Mouse (Mus musculus): Measurements from ENCODE around the gene Whrn.

DNA sequence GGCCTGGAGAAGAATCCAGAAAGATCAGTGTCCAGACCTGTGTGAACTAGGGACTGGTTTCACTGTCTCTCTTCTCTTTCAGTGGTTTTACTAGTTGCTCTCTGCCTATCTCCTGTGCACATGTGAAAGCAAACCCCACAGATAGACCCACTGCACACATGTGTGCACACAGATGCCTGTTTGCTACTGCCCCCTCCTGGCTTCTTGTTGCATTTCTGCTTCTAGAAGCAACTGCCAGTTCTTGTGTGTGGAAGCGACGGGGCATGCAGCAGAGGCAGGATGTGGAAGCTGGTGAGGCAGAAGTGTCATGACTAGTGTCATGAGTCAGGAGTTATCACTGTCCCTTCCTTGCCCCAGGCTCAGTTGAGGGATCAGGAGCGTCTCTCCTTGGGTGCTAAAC is 123.9 kb downstream of the Whrn start:
- TF ChIP-seq CTCF (IDR thresholded peaks at IDR 0.05; ENCODE audit: control insufficient read depth, insufficient read depth, low read length) (peak; percentile 73), POLR2A (IDR thresholded peaks at IDR 0.05; ENCODE audit: borderline replicate concordance, control insufficient read depth, low read depth, low read length) (no peak)
